Mouse (Mus musculus): ENCODE data around the gene Ambra1. TPM values are rescaled to one million over a fixed set of nuclear protein-coding genes. Genes with fewer than 3 reads are reported as not detected.

The Ambra1 gene
- polyA plus RNA-seq, 1 experiment from 2014 or later = 18.6 TPM

DNA sequence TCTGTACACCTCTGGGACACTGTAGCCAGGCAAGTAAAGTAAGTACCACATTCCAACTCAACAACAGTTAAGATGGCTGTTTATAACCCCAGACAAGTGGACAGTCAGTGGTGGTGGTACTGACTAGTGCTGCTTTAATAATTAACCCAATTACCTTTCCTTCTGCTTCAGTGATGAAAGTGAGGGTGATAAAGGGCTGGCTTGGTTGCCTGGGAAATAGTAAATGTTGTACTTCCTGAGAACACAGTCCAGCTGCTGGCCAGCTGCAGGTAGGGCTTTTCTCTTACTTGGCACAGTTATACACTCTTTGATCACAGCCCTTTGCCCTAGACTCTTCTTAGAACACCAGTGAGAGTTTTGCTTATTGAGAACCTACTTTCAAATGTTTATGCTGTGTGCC, 102.3 kb downstream of the Ambra1 start:
- H3K4me2 ChIP-seq (ENCODE audit: low read depth, severe bottlenecking) = no peak overlapping the region
- no peaks in the 10 kb centered on the region for H3K4me1 ChIP-seq (ENCODE audit: control insufficient read depth, insufficient read depth, low read length)
- DNase-seq (ENCODE audit: low spot score) (no peak), ATAC-seq (ENCODE audit: insufficient number of reproducible peaks, low FRiP score, low TSS enrichment, low read depth) (no peak)
- no peaks in the 10 kb centered on the region for H3K36me3 ChIP-seq (ENCODE audit: control insufficient read depth, insufficient read depth, low read length)
- H3K27me3 ChIP-seq (ENCODE audit: control insufficient read depth, insufficient read depth, low read length) = no peaks in the 10 kb centered on the region
- no peak overlapping the region for H3K9ac ChIP-seq (ENCODE audit: low read length)
- H3K27ac ChIP-seq (replicated peaks; ENCODE audit: low read depth, low read length) = no peak overlapping the region
- H3K4me3 ChIP-seq (ENCODE audit: low read depth, low read length) = no peak overlapping the region
- no peaks in the 10 kb centered on the region for H3K9me3 ChIP-seq (ENCODE audit: control insufficient read depth, low read length)

DNA sequence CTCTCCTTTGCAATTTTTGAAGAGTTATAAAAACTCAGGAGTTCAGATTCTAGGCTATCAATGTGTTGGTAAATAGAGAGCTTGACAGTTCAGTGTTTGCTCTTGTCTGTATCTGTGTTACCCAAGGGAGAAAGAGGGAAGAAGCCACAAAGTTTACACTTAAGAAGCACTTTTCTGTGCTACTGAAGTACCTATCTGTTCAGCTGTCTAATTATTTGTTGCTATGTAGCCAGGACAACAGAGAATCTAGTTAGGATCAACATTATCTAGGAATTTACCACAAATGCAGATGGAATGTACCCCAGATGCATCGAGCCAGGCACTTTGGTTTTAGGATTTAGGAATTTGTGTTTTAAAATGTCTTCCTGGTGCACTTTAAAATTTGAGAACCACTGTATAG, 104.3 kb downstream of the Ambra1 start:
- Histone ChIP-seq H3K9me3 (ENCODE audit: control insufficient read depth, low read length) (no peaks in the 10 kb centered on the region), H3K36me3 (ENCODE audit: control insufficient read depth, insufficient read depth, low read length) (no peaks in the 10 kb centered on the region)
- no peak for ATAC-seq (ENCODE audit: insufficient number of reproducible peaks, low FRiP score, low TSS enrichment, low read depth)

DNA sequence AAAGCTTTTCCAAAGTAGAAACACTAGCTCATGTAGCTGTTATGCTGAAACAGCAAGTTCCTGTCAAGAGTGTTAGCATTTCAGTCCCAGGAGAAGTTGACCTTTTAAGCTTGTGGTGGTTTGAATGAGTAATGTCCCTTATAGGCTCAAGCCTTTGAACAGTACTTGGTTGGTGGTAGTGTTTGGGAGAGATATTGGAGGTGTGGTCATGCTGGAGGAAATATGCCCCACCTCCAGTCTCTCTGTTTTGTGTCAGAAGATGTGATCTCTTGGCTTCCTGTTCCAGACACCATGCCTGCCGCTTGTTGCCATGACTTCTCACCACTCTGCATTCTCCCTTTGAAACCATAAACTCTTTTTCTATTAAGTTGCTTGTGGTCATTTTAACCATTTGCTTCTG, 105.1 kb downstream of the Ambra1 start:
- Histone ChIP-seq H3K4me3 (ENCODE audit: low read depth, low read length) (no peak overlapping the region), H3K4me2 (ENCODE audit: low read depth, severe bottlenecking) (no peak overlapping the region), H3K9me3 (ENCODE audit: control insufficient read depth, low read length) (no peaks in the 10 kb centered on the region), H3K27ac (replicated peaks; ENCODE audit: low read depth, low read length) (no peak overlapping the region), H3K4me1 (ENCODE audit: control insufficient read depth, insufficient read depth, low read length) (no peaks in the 10 kb centered on the region), H3K36me3 (ENCODE audit: control insufficient read depth, insufficient read depth, low read length) (no peaks in the 10 kb centered on the region), H3K9ac (ENCODE audit: low read length) (no peak overlapping the region), H3K27me3 (ENCODE audit: control insufficient read depth, insufficient read depth, low read length) (no peaks in the 10 kb centered on the region)
- no peak for DNase-seq (ENCODE audit: low spot score)
- ATAC-seq (ENCODE audit: insufficient number of reproducible peaks, low FRiP score, low TSS enrichment, low read depth) = no peak
- 67% methylated on average over 1 of the region's 1 CpGs for WGBS

More for the DNA sequence above, 104.3 kb downstream of the Ambra1 start:
- no peak for DNase-seq (ENCODE audit: low spot score)
- no peaks in the 10 kb centered on the region for H3K4me1 ChIP-seq (ENCODE audit: control insufficient read depth, insufficient read depth, low read length)
- no peak overlapping the region for H3K4me3 ChIP-seq (ENCODE audit: low read depth, low read length)
- 86% methylated on average over 1 of the region's 1 CpGs for WGBS
- H3K4me2 ChIP-seq (ENCODE audit: low read depth, severe bottlenecking) = no peak overlapping the region
- H3K27me3 ChIP-seq (ENCODE audit: control insufficient read depth, insufficient read depth, low read length) = no peaks in the 10 kb centered on the region
- H3K9ac ChIP-seq (ENCODE audit: low read length) = no peak overlapping the region
- H3K27ac ChIP-seq (replicated peaks; ENCODE audit: low read depth, low read length) = no peak overlapping the region

DNA sequence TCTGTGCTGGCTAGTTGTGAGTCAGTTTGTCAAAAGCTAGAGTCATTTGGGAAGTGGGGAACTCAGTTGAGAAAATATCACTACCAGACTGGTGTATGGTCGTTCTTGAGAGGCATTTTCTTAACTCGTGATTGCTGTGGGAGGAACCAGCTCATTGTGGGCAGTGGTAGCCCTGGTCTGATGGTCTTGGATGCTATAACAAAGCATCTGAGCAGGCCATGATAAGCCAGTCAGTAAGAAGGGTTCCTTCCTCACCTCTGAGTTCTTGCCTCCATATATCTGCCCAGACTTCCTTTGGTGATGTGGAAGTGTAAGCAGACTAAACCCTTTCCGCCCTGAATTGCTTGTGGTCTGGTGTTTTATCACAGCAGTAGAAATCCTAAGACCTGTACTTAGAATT, 105.7 kb downstream of the Ambra1 start:
- Histone ChIP-seq H3K4me2 (ENCODE audit: low read depth, severe bottlenecking) (no peak overlapping the region), H3K27me3 (ENCODE audit: control insufficient read depth, insufficient read depth, low read length) (no peaks in the 10 kb centered on the region), H3K4me3 (ENCODE audit: low read depth, low read length) (no peak overlapping the region), H3K9me3 (ENCODE audit: control insufficient read depth, low read length) (no peaks in the 10 kb centered on the region), H3K36me3 (ENCODE audit: control insufficient read depth, insufficient read depth, low read length) (no peaks in the 10 kb centered on the region), H3K9ac (ENCODE audit: low read length) (no peak overlapping the region), H3K27ac (replicated peaks; ENCODE audit: low read depth, low read length) (no peak overlapping the region), H3K4me1 (ENCODE audit: control insufficient read depth, insufficient read depth, low read length) (no peaks in the 10 kb centered on the region)
- no peak for DNase-seq (ENCODE audit: low spot score)
- WGBS = 82% methylated on average over 3 of the region's 3 CpGs
- no peak for ATAC-seq (ENCODE audit: insufficient number of reproducible peaks, low FRiP score, low TSS enrichment, low read depth)

DNA sequence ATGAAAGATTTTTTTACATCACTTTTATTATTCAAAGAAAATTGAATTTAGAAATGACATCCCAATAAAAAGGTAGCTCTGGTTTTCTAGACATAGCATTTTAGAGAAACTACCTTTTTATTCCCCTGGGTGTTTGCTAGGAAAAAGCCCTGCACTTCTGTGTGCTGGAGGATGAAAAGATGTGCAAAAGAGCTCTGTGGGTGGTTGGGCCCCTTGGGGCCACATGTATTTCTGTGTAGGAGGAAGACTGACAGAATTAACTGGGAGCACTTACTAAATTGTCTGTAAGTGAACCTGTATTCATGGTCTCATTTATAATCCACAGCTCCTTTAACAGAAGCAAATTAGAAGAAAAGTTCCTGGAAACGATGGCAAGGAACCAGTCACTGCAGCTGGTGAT, 114.2 kb downstream of the Ambra1 start:
- DNase-seq (ENCODE audit: low spot score) (no peak), ATAC-seq (ENCODE audit: insufficient number of reproducible peaks, low FRiP score, low TSS enrichment, low read depth) (no peak)
- no peaks in the 10 kb centered on the region for H3K9me3 ChIP-seq (ENCODE audit: control insufficient read depth, low read length)
- H3K27me3 ChIP-seq (ENCODE audit: control insufficient read depth, insufficient read depth, low read length) = no peaks in the 10 kb centered on the region
- no peak overlapping the region for H3K9ac ChIP-seq (ENCODE audit: low read length)
- H3K36me3 ChIP-seq (ENCODE audit: control insufficient read depth, insufficient read depth, low read length) = no peaks in the 10 kb centered on the region
- no peak overlapping the region for H3K4me2 ChIP-seq (ENCODE audit: low read depth, severe bottlenecking)
- no peaks in the 10 kb centered on the region for H3K4me1 ChIP-seq (ENCODE audit: control insufficient read depth, insufficient read depth, low read length)
- H3K4me3 ChIP-seq (ENCODE audit: low read depth, low read length) = no peak overlapping the region
- no peak overlapping the region for H3K27ac ChIP-seq (replicated peaks; ENCODE audit: low read depth, low read length)
- 82% methylated on average over 1 of the region's 1 CpGs for WGBS

DNA sequence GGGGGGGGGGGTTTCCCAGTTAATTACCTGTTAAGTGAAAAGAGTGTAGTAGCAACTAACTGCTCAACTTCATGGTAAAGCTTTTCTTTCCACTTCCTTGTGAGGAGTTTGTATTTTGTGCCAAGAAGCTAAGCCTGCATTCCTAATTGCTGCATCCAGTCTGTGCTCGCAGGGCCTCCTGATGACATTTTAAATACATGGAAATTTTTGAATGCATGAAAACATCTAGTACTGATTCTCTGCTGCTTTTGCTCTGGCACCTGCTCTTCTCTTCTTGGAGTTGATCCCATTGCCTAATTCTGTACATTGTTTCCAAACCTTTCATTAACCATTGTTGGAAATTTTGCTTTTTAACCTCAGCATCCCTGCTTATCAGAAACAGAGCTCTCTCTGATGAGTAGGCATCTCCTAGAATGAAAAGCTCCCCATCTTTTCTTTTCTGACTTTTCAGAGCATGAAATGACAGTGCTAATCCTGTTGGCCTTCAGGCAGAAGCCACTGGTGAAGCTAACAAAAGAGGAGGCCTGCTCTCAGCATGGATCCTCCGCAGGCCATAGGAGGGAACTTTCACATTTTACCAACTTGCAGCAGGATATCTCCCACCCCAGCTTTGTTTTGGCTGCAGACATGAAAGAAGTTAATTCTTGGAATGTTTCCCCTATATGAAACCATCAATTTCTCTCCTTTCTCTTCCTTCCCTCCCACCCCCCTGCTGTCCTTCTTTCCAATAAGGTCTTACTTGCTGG, 122.7 kb downstream of the Ambra1 start:
- ATAC-seq (ENCODE audit: insufficient number of reproducible peaks, low FRiP score, low TSS enrichment, low read depth) (no peak), DNase-seq (ENCODE audit: low spot score) (no peak)
- Histone ChIP-seq H3K9me3 (ENCODE audit: control insufficient read depth, low read length) (no peaks in the 10 kb centered on the region), H3K36me3 (ENCODE audit: control insufficient read depth, insufficient read depth, low read length) (no peaks in the 10 kb centered on the region), H3K27me3 (ENCODE audit: control insufficient read depth, insufficient read depth, low read length) (no peaks in the 10 kb centered on the region), H3K27ac (replicated peaks; ENCODE audit: low read depth, low read length) (no peak overlapping the region), H3K4me2 (ENCODE audit: low read depth, severe bottlenecking) (no peak overlapping the region), H3K4me1 (ENCODE audit: control insufficient read depth, insufficient read depth, low read length) (no peaks in the 10 kb centered on the region), H3K9ac (ENCODE audit: low read length) (no peak overlapping the region), H3K4me3 (ENCODE audit: low read depth, low read length) (no peak overlapping the region)
- 75% methylated on average over 2 of the region's 2 CpGs for WGBS

DNA sequence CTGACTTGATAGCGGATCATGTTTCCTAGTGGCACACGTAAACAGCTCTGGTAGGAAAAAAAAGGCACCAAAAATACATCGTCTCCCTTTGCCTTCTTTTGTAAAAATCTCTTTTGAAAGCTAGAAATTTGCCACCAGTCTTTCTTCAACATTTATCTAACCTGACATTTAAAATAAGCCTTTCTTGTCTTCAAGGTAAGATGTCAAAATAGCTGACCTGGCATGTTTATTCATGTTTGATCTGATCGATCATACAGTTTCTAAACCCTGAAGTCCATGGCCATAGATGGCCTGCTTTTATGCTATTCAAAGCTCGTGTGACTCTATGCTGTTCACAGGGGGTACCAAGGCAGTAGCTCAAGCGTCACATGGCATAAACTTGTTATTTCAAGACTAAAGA, 124.6 kb downstream of the Ambra1 start:
- H3K36me3 ChIP-seq (ENCODE audit: control insufficient read depth, insufficient read depth, low read length) = no peaks in the 10 kb centered on the region
- ATAC-seq (ENCODE audit: insufficient number of reproducible peaks, low FRiP score, low TSS enrichment, low read depth) (no peak), DNase-seq (ENCODE audit: low spot score) (no peak)
- WGBS = 94% methylated on average over 6 of the region's 6 CpGs
- no peaks in the 10 kb centered on the region for H3K9me3 ChIP-seq (ENCODE audit: control insufficient read depth, low read length)
- no peak overlapping the region for H3K4me3 ChIP-seq (ENCODE audit: low read depth, low read length)
- H3K4me2 ChIP-seq (ENCODE audit: low read depth, severe bottlenecking) = no peak overlapping the region
- no peaks in the 10 kb centered on the region for H3K4me1 ChIP-seq (ENCODE audit: control insufficient read depth, insufficient read depth, low read length)
- H3K9ac ChIP-seq (ENCODE audit: low read length) = no peak overlapping the region
- H3K27me3 ChIP-seq (ENCODE audit: control insufficient read depth, insufficient read depth, low read length) = no peaks in the 10 kb centered on the region
- H3K27ac ChIP-seq (replicated peaks; ENCODE audit: low read depth, low read length) = no peak overlapping the region

DNA sequence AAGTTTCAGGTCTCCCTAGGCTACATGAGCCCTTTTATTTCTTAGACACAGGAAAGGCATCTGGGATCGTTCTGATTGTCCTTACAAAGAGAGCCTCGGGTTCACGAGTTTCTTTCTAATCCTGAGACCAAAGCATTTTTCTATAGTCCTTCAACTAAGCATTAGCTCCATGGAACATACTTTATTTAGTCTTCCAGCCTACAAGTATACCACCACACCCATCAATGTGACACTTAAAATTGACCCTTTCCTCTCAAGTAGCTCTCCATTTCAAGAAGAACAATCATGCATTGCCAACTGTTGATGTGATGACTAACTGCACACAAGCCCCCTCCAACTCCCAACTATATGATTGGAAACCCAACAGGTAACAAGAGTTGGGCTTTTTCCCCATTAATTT, 127.0 kb downstream of the Ambra1 start:
- Histone ChIP-seq H3K4me3 (ENCODE audit: low read depth, low read length) (no peak overlapping the region), H3K4me1 (ENCODE audit: control insufficient read depth, insufficient read depth, low read length) (no peaks in the 10 kb centered on the region), H3K27me3 (ENCODE audit: control insufficient read depth, insufficient read depth, low read length) (no peaks in the 10 kb centered on the region), H3K36me3 (ENCODE audit: control insufficient read depth, insufficient read depth, low read length) (no peaks in the 10 kb centered on the region), H3K9ac (ENCODE audit: low read length) (no peak overlapping the region), H3K9me3 (ENCODE audit: control insufficient read depth, low read length) (no peaks in the 10 kb centered on the region), H3K27ac (replicated peaks; ENCODE audit: low read depth, low read length) (no peak overlapping the region), H3K4me2 (ENCODE audit: low read depth, severe bottlenecking) (no peak overlapping the region)
- DNase-seq (ENCODE audit: low spot score) (no peak), ATAC-seq (ENCODE audit: insufficient number of reproducible peaks, low FRiP score, low TSS enrichment, low read depth) (no peak)
- 91% methylated on average over 3 of the region's 3 CpGs for WGBS

DNA sequence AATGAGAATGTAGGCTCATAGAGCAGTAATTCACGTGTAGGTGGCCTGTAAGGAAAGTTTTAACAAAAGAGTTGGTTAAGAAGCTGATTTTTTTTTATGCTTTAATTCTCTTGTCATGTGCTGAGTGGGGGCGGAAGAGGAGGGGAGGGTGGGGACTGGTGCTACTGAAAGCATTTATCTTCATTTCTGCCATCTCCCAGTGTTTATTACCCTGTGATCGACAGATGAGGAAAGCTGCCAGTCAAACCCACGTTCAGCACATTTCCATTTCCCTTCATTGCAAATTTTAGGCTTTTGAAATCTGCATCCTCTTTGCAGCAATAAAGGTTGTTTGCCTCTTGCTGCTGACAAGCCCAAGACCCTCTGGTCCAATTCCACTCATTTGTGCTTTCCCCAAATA, 129.5 kb downstream of the Ambra1 start:
- H3K4me1 ChIP-seq (ENCODE audit: control insufficient read depth, insufficient read depth, low read length) = no peaks in the 10 kb centered on the region
- no peak overlapping the region for H3K4me2 ChIP-seq (ENCODE audit: low read depth, severe bottlenecking)

More for the DNA sequence above, 129.5 kb downstream of the Ambra1 start:
- WGBS = 51% methylated on average over 4 of the region's 4 CpGs
- Histone ChIP-seq H3K36me3 (ENCODE audit: control insufficient read depth, insufficient read depth, low read length) (no peaks in the 10 kb centered on the region), H3K9ac (ENCODE audit: low read length) (no peak overlapping the region), H3K27ac (replicated peaks; ENCODE audit: low read depth, low read length) (no peak overlapping the region), H3K27me3 (ENCODE audit: control insufficient read depth, insufficient read depth, low read length) (no peaks in the 10 kb centered on the region), H3K9me3 (ENCODE audit: control insufficient read depth, low read length) (no peaks in the 10 kb centered on the region), H3K4me3 (ENCODE audit: low read depth, low read length) (no peak overlapping the region)
- no peak for ATAC-seq (ENCODE audit: insufficient number of reproducible peaks, low FRiP score, low TSS enrichment, low read depth)
- no peak for DNase-seq (ENCODE audit: low spot score)
